Mouse (Mus musculus) stomach, postnatal 0 days (tissue): ENCODE measurements around the gene Zfp629. TPM values are rescaled to one million over a fixed set of nuclear protein-coding genes. Genes with fewer than 3 reads are reported as not detected.
A peak's percentile ranks its signal among the peaks of the same experiment; 100 is the strongest.

Experiments used
- ATAC-seq: fragments of 200-750 bp; cut with Nextera tagmentation; 2 replicates; pipeline ENCODE4 v1.8.0; 2017; ENCODE audit not compliant: low FRiP score, low TSS enrichment
- DNase-seq: peaks from one replicate; pipeline ENCODE4 v3.0.0-alpha.2; 2016; ENCODE audit warnings: low spot score
- H3K27ac ChIP-seq: fragments of 300-500 bp; sonication (generic); replicated peaks from 2 replicates; pipeline ENCODE4 v1.5.1; 2014; ENCODE audit warnings: mild to moderate bottlenecking, control low read depth
- H3K27me3 ChIP-seq: fragments of 300-500 bp; sonication (generic); 2 replicates; pipeline ENCODE4 v1.6.1; 2014; ENCODE audit warnings: low read length; ENCODE audit not compliant: control insufficient read depth, insufficient read depth
- H3K36me3 ChIP-seq: fragments of 300-500 bp; sonication (generic); 2 replicates; pipeline ENCODE4 v1.6.1; 2014; ENCODE audit warnings: low read length, mixed read lengths; ENCODE audit not compliant: control insufficient read depth, insufficient read depth
- H3K4me1 ChIP-seq: fragments of 300-500 bp; sonication (generic); replicated peaks from 2 replicates; pipeline ENCODE4 v1.6.1; 2014; ENCODE audit warnings: antibody characterized with exemption; ENCODE audit not compliant: control insufficient read depth, insufficient read depth
- H3K4me2 ChIP-seq: fragments of 300-500 bp; sonication (generic); replicated peaks from 2 replicates; pipeline ENCODE4 v1.6.1; 2014; ENCODE audit warnings: low read depth, mild to moderate bottlenecking, control low read depth, moderate library complexity
- H3K4me3 ChIP-seq: fragments of 300-500 bp; sonication (generic); 2 replicates; pipeline ENCODE4 v1.5.1; 2014; ENCODE audit warnings: low read depth, low read length, control low read depth
- H3K9ac ChIP-seq: fragments of 300-500 bp; sonication (generic); 2 replicates; pipeline ENCODE4 v1.6.1; 2014; ENCODE audit warnings: mild to moderate bottlenecking, low read length, control low read depth, mixed read lengths
- H3K9me3 ChIP-seq: fragments of 300-500 bp; sonication (generic); 2 replicates; pipeline ENCODE4 v1.6.1; 2016; ENCODE audit warnings: low read length; ENCODE audit not compliant: control insufficient read depth
- CTCF ChIP-seq: IDR thresholded peaks from 2 replicates; pipeline ENCODE4 v1.5.1; 2016; ENCODE audit warnings: antibody characterized with exemption, low read depth, mild to moderate bottlenecking, moderate library complexity
- EP300 ChIP-seq: optimal IDR thresholded peaks from 2 replicates; pipeline ENCODE3; 2016; ENCODE audit warnings: antibody characterized with exemption
- whole genome bisulfite sequencing: fragments of 180-500 bp; shearing (Covaris S2); extraction: QIAGEN DNeasy Blood & Tissue Kit; methylation state at CpG from one replicate; pipeline ENCODE4 v1.1.7; 2014; 5-methylcytosine and 5-hydroxymethylcytosine counted together
- polyA plus RNA-seq: library from polyadenylated mRNA; unstranded; fragments of >200 nt; fragmentation: Nextera tagmentation; extraction: Ambion mirVana; gene quantifications from 2 replicates; pipeline ENCODE4 v1.2.1, GENCODE M21; 2015

Zfp629 gene
- polyA plus RNA-seq, 1 experiment from 2014 or later = 3.7 TPM

- no peaks in the 10 kb centered on the region for H3K27me3 ChIP-seq
- H3K9me3 ChIP-seq = no peaks in the 10 kb centered on the region
- 76% methylated on average over 5 of the region's 5 CpGs for WGBS
- H3K4me3 ChIP-seq = no peak within 1 kb of the TSS
- no peak within 1 kb of the TSS for H3K9ac ChIP-seq
- 0 out of 2 replicates have a peak, but pooled peaks have one; percentile 25 for ATAC-seq
- H3K4me2 ChIP-seq = no peak within 1 kb of the TSS
- TF ChIP-seq EP300 = no peak
- no peak for TF ChIP-seq CTCF
- H3K36me3 ChIP-seq = peaks cover 29% of the 10 kb centered on the region
- DNase-seq = no peak
- no peaks in the 10 kb centered on the region for H3K4me1 ChIP-seq
- no peak within 1 kb of the TSS; the same call in 1 of the 2 replicates for H3K27ac ChIP-seq
These were observed 54.2 kb downstream of the Zfp629 start, which contains the start of gene Tmem265 for GRCm38 (mm10) chr7:127561340-127561858. TSS of gene Tmem265 (plus strand) at chr7:127561390.

GRCm38 (mm10) chr7:127560580-127560979 is 55.0 kb downstream of the Zfp629 start:
- DNase-seq (no peak), ATAC-seq (0 out of 2 replicates have a peak, but pooled peaks have one; percentile 14)
- 98% methylated on average over 11 of the region's 11 CpGs for WGBS
- peaks cover 35% of the 10 kb centered on the region for H3K36me3 ChIP-seq
- H3K9me3 ChIP-seq = no peaks in the 10 kb centered on the region
- H3K27me3 ChIP-seq = no peaks in the 10 kb centered on the region
- H3K4me2 ChIP-seq = no peak overlapping the region
- TF ChIP-seq EP300 (no peak), CTCF (no peak)
- H3K9ac ChIP-seq = no peak overlapping the region
- no peak overlapping the region for H3K4me3 ChIP-seq
- no peaks in the 10 kb centered on the region for H3K4me1 ChIP-seq
- H3K27ac ChIP-seq = no peak overlapping the region

Other genes with a start within 250 kb of the Zfp629 start
- gene Zfp747, start 239.7 kb downstream of the Zfp629 start, polyA plus RNA-seq = 4.9 and 5.4 TPM in 2 replicates
- gene 9130019O22Rik, start 228.6 kb downstream of the Zfp629 start, polyA plus RNA-seq = 3.0 and 3.1 TPM in 2 replicates
- 3.3 and 3.9 TPM in 2 replicates for gene E430018J23Rik, start 222.2 kb downstream of the Zfp629 start, polyA plus RNA-seq
- 4.0 and 4.3 TPM in 2 replicates for gene Zfp764, start 209.0 kb downstream of the Zfp629 start, polyA plus RNA-seq
- 15.6 and 17.8 TPM in 2 replicates for gene Zfp688, start 193.7 kb downstream of the Zfp629 start, polyA plus RNA-seq
- 2.1 and 2.9 TPM in 2 replicates for gene Zfp689, start 166.6 kb downstream of the Zfp629 start, polyA plus RNA-seq
- 30.4 and 36.5 TPM in 2 replicates for gene Prr14, start 156.2 kb downstream of the Zfp629 start, polyA plus RNA-seq
- gene Fbrs, start 136.6 kb downstream of the Zfp629 start, polyA plus RNA-seq = 8.7 and 9.3 TPM in 2 replicates
- gene Srcap, start 103.8 kb downstream of the Zfp629 start, polyA plus RNA-seq = 13.0 TPM in 2 replicates
- gene Gm42715, start 96.2 kb downstream of the Zfp629 start, polyA plus RNA-seq = 6.1 and 6.4 TPM in 2 replicates
- 22.7 and 24.3 TPM in 2 replicates for gene Tmem265, start 54.4 kb downstream of the Zfp629 start, polyA plus RNA-seq
- 22.6 and 24.3 TPM in 2 replicates for gene Phkg2, start 42.5 kb downstream of the Zfp629 start, polyA plus RNA-seq
- 3.5 and 3.6 TPM in 2 replicates for gene Ccdc189, start 27.2 kb downstream of the Zfp629 start, polyA plus RNA-seq
- gene Rnf40, start 27.0 kb downstream of the Zfp629 start, polyA plus RNA-seq = 17.1 and 18.7 TPM in 2 replicates
- gene Bcl7c, start 93.1 kb upstream of the Zfp629 start, polyA plus RNA-seq = 42.2 and 46.8 TPM in 2 replicates
- 13.4 and 14.5 TPM in 2 replicates for gene Ctf1, start 96.9 kb upstream of the Zfp629 start, polyA plus RNA-seq
- gene Ctf2, start 116.4 kb upstream of the Zfp629 start, polyA plus RNA-seq = 0.08 and 0.13 TPM in 2 replicates
- gene Fbxl19, start 128.7 kb upstream of the Zfp629 start, polyA plus RNA-seq = 1.1 and 1.9 TPM in 2 replicates
- 18.6 and 20.0 TPM in 2 replicates for gene Orai3, start 154.0 kb upstream of the Zfp629 start, polyA plus RNA-seq
- gene Setd1a, start 160.9 kb upstream of the Zfp629 start, polyA plus RNA-seq = 6.9 and 8.0 TPM in 2 replicates
- not detected in 2 replicates for gene Gm49388, start 169.8 kb upstream of the Zfp629 start, polyA plus RNA-seq
- 31.7 and 32.3 TPM in 2 replicates for gene Hsd3b7, start 184.8 kb upstream of the Zfp629 start, polyA plus RNA-seq
- gene Stx4a, start 208.5 kb upstream of the Zfp629 start, polyA plus RNA-seq = 28.4 and 28.8 TPM in 2 replicates
- 0.80 and 1.2 TPM in 2 replicates for gene Stx1b, start 208.8 kb upstream of the Zfp629 start, polyA plus RNA-seq